Mouse (Mus musculus): Measurements from ENCODE around the gene Nkrf. TPM values are rescaled to one million over a fixed set of nuclear protein-coding genes. Genes with fewer than 3 reads are reported as not detected.

Gene Nkrf
- polyA plus RNA-seq (2016; fragmentation: Nextera tagmentation; extraction: Ambion mirVana), result 1.2 and 1.4 TPM in 2 replicates

DNA sequence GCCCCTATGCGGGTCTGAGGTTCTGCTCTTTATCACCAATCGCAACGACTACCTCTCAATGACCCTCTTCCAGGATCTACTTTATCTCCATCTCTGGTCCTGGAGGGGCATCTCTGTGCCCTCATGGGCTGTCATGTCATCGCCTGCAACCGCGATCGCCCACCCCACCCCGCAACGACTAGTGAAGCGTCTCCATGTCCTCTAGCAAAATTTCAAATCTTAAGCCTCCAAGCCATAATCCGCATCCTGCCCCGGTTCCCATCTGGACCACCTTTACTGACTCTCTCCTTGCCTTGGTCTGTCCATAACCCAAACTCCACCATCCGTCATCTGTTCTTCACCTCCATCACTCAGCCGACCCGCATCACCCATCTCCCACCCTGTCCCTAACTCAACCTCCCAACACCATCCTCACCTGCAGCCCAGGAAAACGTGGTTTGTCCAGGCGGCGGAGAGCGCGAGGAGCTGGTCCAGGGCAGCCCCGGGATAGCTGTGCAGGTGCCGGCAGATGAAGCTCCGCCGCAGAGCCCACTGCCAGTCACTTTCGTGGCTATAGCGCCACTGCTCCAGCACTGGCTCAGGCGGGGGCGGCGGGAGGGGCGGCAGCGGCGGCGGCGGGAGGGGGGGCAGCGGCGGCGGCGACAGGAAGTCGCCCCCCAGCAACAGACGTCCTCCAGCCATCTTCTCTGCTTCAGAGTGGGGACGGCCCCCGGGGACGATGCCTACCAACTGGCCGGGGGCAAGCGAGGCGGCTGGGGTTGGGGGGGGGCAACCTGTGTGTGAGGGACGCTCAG, at the start of gene Nkrf:
Gene Nkrf (minus strand): TSS at position 579 of the 794 bp plus-strand sequence.
- Histone ChIP-seq H3K4me2 (peak within 1 kb of the TSS; percentile 66), H3K27ac (peak within 1 kb of the TSS; percentile 62), H3K4me1 (replicated peaks) (no peaks in the 10 kb centered on the region), H3K36me3 (no peaks in the 10 kb centered on the region), H3K9ac (replicated peaks) (peak within 1 kb of the TSS; percentile 63), H3K9me3 (no peaks in the 10 kb centered on the region), H3K4me3 (replicated peaks) (peak within 1 kb of the TSS; percentile 58), H3K27me3 (no peaks in the 10 kb centered on the region)
- 21% methylated on average over 47 of the region's 47 CpGs for WGBS
- peak; percentile 21; the same call in 1 of the 2 replicates for ATAC-seq (ENCODE audit: insufficient number of reproducible peaks, insufficient read depth, low FRiP score, low TSS enrichment, low read depth)

DNA sequence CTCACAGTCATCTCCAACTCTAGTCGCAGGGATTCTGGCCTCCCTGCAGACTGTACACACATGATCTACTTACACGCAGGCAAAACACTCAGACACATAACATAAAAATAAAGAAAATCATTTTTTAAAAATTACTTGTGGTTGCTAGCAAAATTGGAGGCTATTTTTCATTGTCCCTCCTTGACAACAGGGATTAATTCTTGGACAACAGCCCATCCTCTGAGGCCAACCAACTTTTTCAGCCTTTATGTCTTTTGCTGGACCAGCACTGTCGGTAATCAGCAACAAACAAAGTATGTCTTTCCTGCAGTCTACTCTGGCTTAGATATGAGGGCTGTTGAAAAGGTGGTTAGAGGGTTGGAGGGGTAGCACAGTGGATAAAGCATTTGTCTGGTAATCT, 38.4 kb upstream of the Nkrf start:
- H3K4me3 ChIP-seq (replicated peaks), result no peak overlapping the region
- no peak for ATAC-seq (ENCODE audit: insufficient number of reproducible peaks, insufficient read depth, low FRiP score, low TSS enrichment, low read depth)
- 83% methylated on average over 3 of the region's 3 CpGs for WGBS
- no peaks in the 10 kb centered on the region for H3K27me3 ChIP-seq
- no peaks in the 10 kb centered on the region for H3K4me1 ChIP-seq (replicated peaks)
- no peaks in the 10 kb centered on the region for H3K9me3 ChIP-seq
- H3K9ac ChIP-seq (replicated peaks), result no peak overlapping the region
- H3K27ac ChIP-seq, result no peak overlapping the region
- peaks cover 19% of the 10 kb centered on the region for H3K36me3 ChIP-seq
- H3K4me2 ChIP-seq, result no peak overlapping the region

GRCm38 (mm10) chrX:36939806-36940413, 37.2 kb upstream of the Nkrf start:
- Histone ChIP-seq H3K27me3 (no peaks in the 10 kb centered on the region), H3K4me1 (replicated peaks) (no peaks in the 10 kb centered on the region), H3K9me3 (no peaks in the 10 kb centered on the region), H3K9ac (replicated peaks) (no peak overlapping the region), H3K36me3 (peaks cover 15% of the 10 kb centered on the region), H3K4me3 (replicated peaks) (no peak overlapping the region), H3K27ac (no peak overlapping the region), H3K4me2 (no peak overlapping the region)
- WGBS, result 88% methylated on average over 4 of the region's 4 CpGs
- ATAC-seq (ENCODE audit: insufficient number of reproducible peaks, insufficient read depth, low FRiP score, low TSS enrichment, low read depth), result no peak

DNA sequence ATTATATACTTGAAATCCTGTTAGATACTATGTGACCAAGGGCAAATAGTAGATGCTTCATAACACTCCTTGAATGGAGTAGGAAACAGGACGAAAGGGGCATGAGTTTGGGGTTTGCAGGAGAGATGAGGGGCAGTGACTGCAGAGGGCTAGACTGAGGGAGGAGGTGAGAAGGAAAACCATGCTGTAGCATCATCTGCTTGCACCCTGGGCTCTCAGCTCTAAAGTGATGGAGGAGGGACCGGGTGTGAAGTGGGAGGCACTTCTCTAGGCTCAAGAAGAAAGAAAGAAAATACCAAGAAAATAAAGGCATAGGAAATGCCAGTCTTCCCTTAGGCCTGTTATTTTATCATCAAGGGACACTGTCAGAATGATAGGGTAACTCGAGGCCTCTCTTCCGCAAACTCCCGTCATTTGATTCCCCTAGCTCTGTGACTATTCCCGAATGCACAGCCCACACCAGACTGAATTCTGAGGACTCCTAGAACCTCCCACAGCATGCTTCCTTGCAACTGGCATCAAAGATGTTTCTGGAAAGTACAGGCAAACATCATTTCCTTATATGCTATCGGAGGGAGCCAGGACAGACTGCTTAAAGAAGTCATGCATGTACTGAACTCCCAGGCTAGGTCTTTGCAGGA, 32.7 kb upstream of the Nkrf start:
- no peak for ATAC-seq (ENCODE audit: insufficient number of reproducible peaks, insufficient read depth, low FRiP score, low TSS enrichment, low read depth)
- no peak overlapping the region for H3K9ac ChIP-seq (replicated peaks)

GRCm38 (mm10) chrX:36930574-36930973, 27.9 kb upstream of the Nkrf start:
- Histone ChIP-seq H3K9me3 (no peaks in the 10 kb centered on the region), H3K4me1 (replicated peaks) (no peaks in the 10 kb centered on the region), H3K36me3 (peaks cover 35% of the 10 kb centered on the region), H3K4me3 (replicated peaks) (no peak overlapping the region), H3K4me2 (no peak overlapping the region), H3K27ac (no peak overlapping the region), H3K27me3 (no peaks in the 10 kb centered on the region), H3K9ac (replicated peaks) (no peak overlapping the region)
- WGBS, result 61% methylated on average over 1 of the region's 1 CpGs
- no peak for ATAC-seq (ENCODE audit: insufficient number of reproducible peaks, insufficient read depth, low FRiP score, low TSS enrichment, low read depth)

More for the DNA sequence above, 32.7 kb upstream of the Nkrf start:
- H3K4me2 ChIP-seq, result no peak overlapping the region
- peaks cover 11% of the 10 kb centered on the region; the same call in 1 of the 2 replicates for H3K36me3 ChIP-seq
- H3K27ac ChIP-seq, result no peak overlapping the region
- no peak overlapping the region for H3K4me3 ChIP-seq (replicated peaks)
- H3K4me1 ChIP-seq (replicated peaks), result no peaks in the 10 kb centered on the region
- H3K9me3 ChIP-seq, result no peaks in the 10 kb centered on the region
- 62% methylated on average over 7 of the region's 7 CpGs for WGBS
- no peaks in the 10 kb centered on the region for H3K27me3 ChIP-seq

GRCm38 (mm10) chrX:36929694-36930093, 27.0 kb upstream of the Nkrf start:
- 76% methylated on average over 4 of the region's 4 CpGs for WGBS
- peaks cover 40% of the 10 kb centered on the region for H3K36me3 ChIP-seq

DNA sequence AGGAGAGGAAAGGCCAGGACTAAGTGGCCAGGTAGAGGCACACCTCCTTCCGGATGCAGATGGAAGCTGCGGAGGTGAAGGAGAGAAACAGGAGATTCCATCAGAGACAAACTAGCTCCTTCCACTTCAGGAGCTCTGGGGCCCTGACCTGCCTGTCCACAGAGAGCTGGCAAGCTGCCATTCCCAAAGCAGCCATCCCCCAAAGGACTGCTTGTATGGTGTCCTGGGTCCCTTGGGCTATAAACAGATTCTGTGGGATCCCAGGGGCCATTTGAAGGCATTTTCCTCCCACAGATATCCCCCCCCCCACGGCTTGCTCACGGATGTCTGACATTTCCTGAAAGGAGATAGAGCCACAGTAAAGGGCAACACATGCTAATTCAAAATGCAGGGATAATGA, 26.1 kb upstream of the Nkrf start:
- no peak overlapping the region for H3K9ac ChIP-seq (replicated peaks)
- H3K4me2 ChIP-seq, result no peak overlapping the region
- no peak for ATAC-seq (ENCODE audit: insufficient number of reproducible peaks, insufficient read depth, low FRiP score, low TSS enrichment, low read depth)
- H3K36me3 ChIP-seq, result peaks cover 41% of the 10 kb centered on the region
- H3K9me3 ChIP-seq, result no peaks in the 10 kb centered on the region
- no peak overlapping the region for H3K4me3 ChIP-seq (replicated peaks)
- no peaks in the 10 kb centered on the region for H3K27me3 ChIP-seq
- no peaks in the 10 kb centered on the region for H3K4me1 ChIP-seq (replicated peaks)
- WGBS, result 83% methylated on average over 4 of the region's 4 CpGs
- no peak overlapping the region for H3K27ac ChIP-seq

More at GRCm38 (mm10) chrX:36929694-36930093, 27.0 kb upstream of the Nkrf start:
- H3K4me1 ChIP-seq (replicated peaks), result no peaks in the 10 kb centered on the region
- H3K4me3 ChIP-seq (replicated peaks), result no peak overlapping the region
- ATAC-seq (ENCODE audit: insufficient number of reproducible peaks, insufficient read depth, low FRiP score, low TSS enrichment, low read depth), result no peak
- no peaks in the 10 kb centered on the region for H3K9me3 ChIP-seq
- H3K9ac ChIP-seq (replicated peaks), result no peak overlapping the region
- no peak overlapping the region for H3K27ac ChIP-seq
- H3K4me2 ChIP-seq, result no peak overlapping the region
- no peaks in the 10 kb centered on the region for H3K27me3 ChIP-seq

DNA sequence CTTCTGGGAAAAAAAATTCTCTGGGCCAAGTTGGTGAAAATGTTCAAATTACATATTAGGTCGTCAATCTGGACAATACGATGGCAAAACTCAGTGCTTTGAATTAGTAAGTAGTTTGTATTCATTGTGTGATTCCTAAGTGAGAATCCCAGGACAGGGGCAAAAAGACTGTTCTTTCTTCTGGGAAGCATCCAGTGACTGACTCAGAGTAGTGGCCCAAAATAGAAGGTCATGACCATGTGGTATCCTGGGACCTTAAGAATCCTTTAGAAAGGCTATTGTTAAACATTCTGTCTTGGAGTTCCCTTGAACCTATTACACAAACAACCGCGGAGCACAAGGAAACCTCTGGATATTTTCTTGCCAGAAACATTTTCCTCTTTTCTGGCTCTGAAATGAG, 18.6 kb upstream of the Nkrf start:
- no peaks in the 10 kb centered on the region for H3K4me1 ChIP-seq (replicated peaks)
- no peaks in the 10 kb centered on the region for H3K27me3 ChIP-seq
- H3K4me2 ChIP-seq, result no peak overlapping the region
- no peak overlapping the region for H3K27ac ChIP-seq
- H3K9ac ChIP-seq (replicated peaks), result no peak overlapping the region
- no peak overlapping the region for H3K4me3 ChIP-seq (replicated peaks)
- WGBS, result 82% methylated on average over 4 of the region's 4 CpGs
- H3K9me3 ChIP-seq, result no peaks in the 10 kb centered on the region
- H3K36me3 ChIP-seq, result peaks cover 31% of the 10 kb centered on the region
- no peak for ATAC-seq (ENCODE audit: insufficient number of reproducible peaks, insufficient read depth, low FRiP score, low TSS enrichment, low read depth)

- H3K4me1 ChIP-seq (replicated peaks), result no peaks in the 10 kb centered on the region
- no peaks in the 10 kb centered on the region for H3K9me3 ChIP-seq
- no peak overlapping the region for H3K9ac ChIP-seq (replicated peaks)
- H3K4me3 ChIP-seq (replicated peaks), result no peak overlapping the region
- peaks cover 29% of the 10 kb centered on the region for H3K36me3 ChIP-seq
- ATAC-seq (ENCODE audit: insufficient number of reproducible peaks, insufficient read depth, low FRiP score, low TSS enrichment, low read depth), result no peak
- no peak overlapping the region for H3K27ac ChIP-seq
- no peak overlapping the region for H3K4me2 ChIP-seq
- no peaks in the 10 kb centered on the region for H3K27me3 ChIP-seq
- WGBS, result 89% methylated on average over 1 of the region's 1 CpGs
These were observed 15.1 kb upstream of the Nkrf start for GRCm38 (mm10) chrX:36917749-36918148.

DNA sequence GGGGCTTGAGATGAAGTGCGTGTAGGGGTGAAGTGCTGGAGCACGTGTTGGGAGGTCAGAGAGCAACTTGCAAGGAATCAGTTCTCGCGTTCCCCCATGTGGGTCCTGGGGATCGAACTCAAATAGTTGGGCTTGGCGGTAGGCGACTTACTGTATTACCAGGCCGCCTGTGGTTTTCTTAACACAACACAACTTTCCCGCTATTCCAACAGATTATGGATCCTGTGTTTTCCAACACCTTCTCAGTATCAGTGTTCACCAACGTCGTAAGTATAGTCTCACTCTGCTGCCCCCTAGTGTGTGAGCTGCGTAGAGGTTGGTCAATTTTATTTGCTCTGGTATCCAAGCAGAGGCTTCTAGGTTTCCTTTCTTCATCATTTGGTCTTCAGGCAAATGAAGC, 8.6 kb upstream of the Nkrf start:
- H3K4me3 ChIP-seq (replicated peaks), result no peak overlapping the region
- ATAC-seq (ENCODE audit: insufficient number of reproducible peaks, insufficient read depth, low FRiP score, low TSS enrichment, low read depth), result no peak

GRCm38 (mm10) chrX:36906539-36906938, 3.8 kb upstream of the Nkrf start:
- Histone ChIP-seq H3K36me3 (no peaks in the 10 kb centered on the region), H3K4me2 (no peak overlapping the region), H3K9me3 (no peaks in the 10 kb centered on the region), H3K27me3 (no peaks in the 10 kb centered on the region), H3K27ac (no peak overlapping the region), H3K9ac (replicated peaks) (no peak overlapping the region), H3K4me3 (replicated peaks) (no peak overlapping the region), H3K4me1 (replicated peaks) (no peaks in the 10 kb centered on the region)
- 39% methylated on average over 5 of the region's 5 CpGs for WGBS
- ATAC-seq (ENCODE audit: insufficient number of reproducible peaks, insufficient read depth, low FRiP score, low TSS enrichment, low read depth), result no peak

More for the DNA sequence above, 8.6 kb upstream of the Nkrf start:
- Histone ChIP-seq H3K36me3 (peaks cover 14% of the 10 kb centered on the region; the same call in 1 of the 2 replicates), H3K9me3 (no peaks in the 10 kb centered on the region), H3K4me2 (no peak overlapping the region), H3K9ac (replicated peaks) (no peak overlapping the region), H3K27me3 (no peaks in the 10 kb centered on the region), H3K4me1 (replicated peaks) (no peaks in the 10 kb centered on the region), H3K27ac (no peak overlapping the region)
- WGBS, result 50% methylated on average over 12 of the region's 12 CpGs

Measured in limb, embryonic 12.5 days (tissue).